Mouse (Mus musculus): ENCODE results near the gene Fgfr3.

GRCm38 (mm10) chr5:33694461-33694847, 27.0 kb upstream of the Fgfr3 start:
- no peak for TF ChIP-seq POLR2A (IDR thresholded peaks at IDR 0.05; ENCODE audit: low read depth, low read length)
- no peak for TF ChIP-seq CTCF (IDR thresholded peaks at IDR 0.05; ENCODE audit: extremely low read depth, insufficient read depth, insufficient read length, insufficient replicate concordance)

All from spleen, adult 2 months (tissue).